Mouse (Mus musculus): Measurements from ENCODE around the gene Skap2.
A peak's percentile ranks its signal among the peaks of the same experiment; 100 is the strongest.

The Skap2 gene

GRCm38 (mm10) chr6:51886902-51887431, 125.4 kb downstream of the Skap2 start:
- DNase-seq: no peak

- peak; percentile 61 for DNase-seq
These were observed 129.5 kb downstream of the Skap2 start for GRCm38 (mm10) chr6:51882880-51883274.

- DNase-seq: no peak
These were observed 130.0 kb downstream of the Skap2 start for GRCm38 (mm10) chr6:51882266-51882879.

GRCm38 (mm10) chr6:51881181-51881968, 131.0 kb downstream of the Skap2 start:
- no peak for DNase-seq

GRCm38 (mm10) chr6:51880778-51881177, 131.6 kb downstream of the Skap2 start:
- no peak for DNase-seq

- no peak for DNase-seq
These were observed 133.8 kb downstream of the Skap2 start for GRCm38 (mm10) chr6:51878551-51878950.

GRCm38 (mm10) chr6:51876841-51877553, 135.4 kb downstream of the Skap2 start:
- DNase-seq: no peak

- no peak for DNase-seq
These were observed 136.3 kb downstream of the Skap2 start for GRCm38 (mm10) chr6:51875884-51876626.

GRCm38 (mm10) chr6:51874035-51874434, 138.3 kb downstream of the Skap2 start:
- DNase-seq: no peak

- no peak for DNase-seq
These were observed 141.2 kb downstream of the Skap2 start for GRCm38 (mm10) chr6:51871135-51871534.

GRCm38 (mm10) chr6:51870294-51870693, 142.1 kb downstream of the Skap2 start:
- DNase-seq: no peak

GRCm38 (mm10) chr6:51866596-51866995, 145.8 kb downstream of the Skap2 start:
- DNase-seq: no peak

GRCm38 (mm10) chr6:51863508-51863907, 148.8 kb downstream of the Skap2 start:
- DNase-seq: no peak

- no peak for DNase-seq
These were observed 152.0 kb downstream of the Skap2 start for GRCm38 (mm10) chr6:51860300-51860699.

GRCm38 (mm10) chr6:51857821-51858220, 154.5 kb downstream of the Skap2 start:
- DNase-seq: peak; percentile 94

- DNase-seq: no peak
These were observed 159.1 kb downstream of the Skap2 start for GRCm38 (mm10) chr6:51853291-51853690.

- no peak for DNase-seq
These were observed 159.7 kb downstream of the Skap2 start for GRCm38 (mm10) chr6:51852643-51853042.

- DNase-seq: no peak
These were observed 160.8 kb downstream of the Skap2 start for GRCm38 (mm10) chr6:51851544-51851943.

GRCm38 (mm10) chr6:51850030-51850817, 162.1 kb downstream of the Skap2 start:
- DNase-seq: no peak

GRCm38 (mm10) chr6:51849561-51849960, 162.8 kb downstream of the Skap2 start:
- DNase-seq: no peak

GRCm38 (mm10) chr6:51844106-51844505, 168.2 kb downstream of the Skap2 start:
- no peak for DNase-seq

- DNase-seq: no peak
These were observed 169.3 kb downstream of the Skap2 start for GRCm38 (mm10) chr6:51843081-51843480.
